Mouse (Mus musculus): Measurements from ENCODE around the gene Amph. TPM values are rescaled to one million over a fixed set of nuclear protein-coding genes. Genes with fewer than 3 reads are reported as not detected.

Amph gene
- polyA plus RNA-seq, 1 experiment, result 0.05 TPM

DNA sequence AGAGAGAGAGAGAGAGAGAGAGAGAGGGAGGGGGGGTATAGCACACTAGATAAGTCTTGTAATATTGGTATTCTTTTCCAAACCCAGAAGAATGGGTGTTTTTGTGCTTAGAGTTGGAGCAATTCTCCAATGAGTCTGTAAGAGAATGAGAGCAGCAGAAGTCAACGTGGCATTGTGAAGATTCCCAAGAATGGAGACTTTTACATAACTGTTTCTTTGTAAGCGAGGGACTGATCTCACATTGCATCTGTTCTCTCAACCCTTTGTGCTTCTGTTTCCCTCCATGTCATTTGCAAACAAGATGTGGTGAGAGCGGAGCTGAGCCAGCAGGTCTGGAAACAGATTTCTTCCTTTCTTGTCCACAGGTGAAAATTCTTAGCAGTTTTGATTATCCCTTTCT, 60.4 kb downstream of the Amph start:
- TF ChIP-seq GATA1 (IDR thresholded peaks at IDR 0.05; ENCODE audit: low read length), result no peak

DNA sequence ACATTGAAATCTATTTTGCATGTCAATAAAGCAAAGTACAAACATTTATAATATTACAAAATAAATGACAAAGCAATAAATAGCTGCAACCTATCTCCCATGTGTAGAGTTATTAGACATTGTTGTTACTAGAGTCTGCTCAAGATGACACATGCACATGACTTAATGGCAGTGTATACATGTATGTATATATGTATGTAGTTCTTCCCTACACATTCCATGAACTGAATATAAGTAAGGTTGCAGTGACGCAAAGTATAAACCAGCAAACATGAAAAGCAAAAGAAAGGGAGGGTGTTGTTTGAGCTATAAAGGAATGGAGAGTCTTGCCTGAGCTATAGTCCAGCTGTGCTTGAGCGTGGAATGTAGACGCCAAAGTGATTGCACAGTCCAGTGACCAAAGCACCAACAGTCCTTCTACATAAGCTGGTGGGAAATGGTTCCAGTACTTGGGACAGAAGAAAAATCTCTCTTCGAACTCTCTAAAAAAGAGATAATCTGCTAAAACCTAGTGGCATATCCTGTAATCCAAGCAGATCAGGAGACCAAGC, 66.9 kb downstream of the Amph start:
- no peak for TF ChIP-seq GATA1 (IDR thresholded peaks at IDR 0.05; ENCODE audit: low read length)

DNA sequence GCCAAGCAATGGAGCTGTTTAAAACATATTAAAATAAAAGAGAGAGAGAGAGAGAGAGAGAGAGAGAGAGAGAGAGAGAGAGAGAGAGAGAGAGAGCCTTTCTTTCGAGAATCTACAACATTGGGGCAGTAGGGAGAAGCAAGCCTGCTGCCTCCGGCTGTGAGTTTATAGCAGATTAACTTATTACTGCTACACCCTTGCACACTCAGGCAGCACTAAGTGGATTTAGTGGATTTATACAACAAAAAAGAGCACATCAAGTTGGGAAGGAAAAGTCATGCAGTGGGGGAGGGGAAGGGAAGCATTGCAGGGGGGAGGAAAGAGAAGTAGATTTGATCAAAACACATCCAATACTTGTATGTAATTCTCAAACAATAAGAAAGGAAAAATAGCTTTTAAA, 73.5 kb downstream of the Amph start:
- no peak for TF ChIP-seq GATA1 (IDR thresholded peaks at IDR 0.05; ENCODE audit: low read length)

DNA sequence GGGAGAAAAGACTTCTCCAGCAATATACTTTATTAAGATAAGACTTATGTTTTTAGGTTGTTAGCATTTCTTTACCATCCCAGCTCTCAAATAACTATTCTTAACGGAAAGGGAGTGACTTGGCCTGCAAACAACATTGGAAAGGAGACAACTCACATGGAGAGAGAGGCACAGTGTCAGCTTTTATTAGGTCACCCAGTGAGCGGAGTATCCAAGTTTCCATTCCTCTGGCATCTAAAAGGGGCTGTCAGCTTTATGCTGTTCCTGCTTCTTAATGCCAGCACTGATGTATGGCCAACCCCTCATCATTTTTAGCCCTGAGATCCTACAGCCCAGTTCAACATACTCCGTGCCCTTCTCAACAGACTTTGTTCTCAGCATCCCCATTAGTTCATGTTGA, 74.3 kb downstream of the Amph start:
- TF ChIP-seq GATA1 (IDR thresholded peaks at IDR 0.05; ENCODE audit: low read length), result no peak

DNA sequence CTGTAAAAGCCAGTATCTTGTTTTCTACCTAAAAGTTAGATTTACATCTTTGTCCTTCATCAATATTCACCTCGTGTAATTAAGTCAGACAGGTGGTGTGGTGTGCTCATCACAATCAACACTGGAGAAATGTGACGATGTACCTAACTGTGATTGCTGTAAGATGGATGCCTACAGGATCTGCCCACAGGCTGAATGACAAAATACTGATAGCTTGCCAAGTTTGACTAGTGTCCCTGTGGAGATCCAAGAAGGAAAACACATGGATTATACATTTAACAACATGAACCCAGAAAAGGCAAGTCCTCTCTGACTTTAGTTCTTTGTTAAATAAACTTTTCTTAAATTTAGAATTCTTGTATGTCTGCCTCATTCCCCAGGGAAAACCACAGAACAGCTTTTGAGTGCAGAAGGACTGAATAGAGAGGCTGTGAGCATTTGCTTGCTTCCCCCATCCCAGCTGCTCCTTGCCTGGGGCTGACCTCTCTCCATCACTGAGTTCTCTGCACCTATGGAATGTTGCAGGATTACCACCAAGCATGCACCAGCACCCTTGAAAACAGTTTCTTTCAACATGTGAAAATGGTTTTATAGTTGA, 77.2 kb downstream of the Amph start:
- TF ChIP-seq GATA1 (IDR thresholded peaks at IDR 0.05; ENCODE audit: low read length), result no peak

DNA sequence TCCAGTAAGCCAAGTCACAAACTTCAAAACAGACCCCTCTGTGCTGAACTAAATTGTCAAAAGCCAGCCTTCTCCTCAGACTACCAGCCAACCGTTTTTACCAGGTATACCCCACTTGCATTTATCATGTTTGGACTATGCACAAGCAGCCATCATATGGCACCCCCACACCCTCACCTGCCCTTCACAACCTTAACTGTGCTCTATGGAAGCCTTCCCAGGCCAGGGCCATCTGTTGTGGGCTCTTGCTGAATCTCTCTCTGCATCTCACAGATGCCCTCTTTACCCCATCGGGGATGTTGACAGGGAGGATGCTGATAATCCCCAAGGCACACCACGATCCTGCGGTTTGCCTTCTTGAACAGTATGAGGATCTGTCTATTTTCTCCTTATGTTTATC, 77.9 kb downstream of the Amph start:
- TF ChIP-seq GATA1 (IDR thresholded peaks at IDR 0.05; ENCODE audit: low read length), result no peak

DNA sequence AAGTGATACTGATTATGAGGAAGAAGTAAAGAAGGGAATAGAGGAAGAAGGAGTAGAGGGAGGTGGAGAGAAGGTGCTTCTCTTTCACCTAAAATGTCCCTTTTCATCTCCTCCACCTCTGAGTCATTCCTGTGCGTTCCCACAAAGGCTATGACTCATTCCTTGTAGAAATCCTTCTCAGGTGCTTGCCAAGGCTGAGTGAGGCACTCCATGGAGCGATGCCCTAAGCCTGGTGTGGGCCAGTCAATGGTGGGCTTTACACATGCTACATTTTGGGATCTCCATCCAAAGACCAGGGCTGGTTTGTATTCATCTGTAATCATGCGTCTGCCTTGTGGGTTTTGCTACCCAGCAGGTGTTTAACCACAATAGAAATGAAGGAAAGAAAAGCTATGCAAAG, 78.9 kb downstream of the Amph start:
- TF ChIP-seq GATA1 (IDR thresholded peaks at IDR 0.05; ENCODE audit: low read length), result no peak

DNA sequence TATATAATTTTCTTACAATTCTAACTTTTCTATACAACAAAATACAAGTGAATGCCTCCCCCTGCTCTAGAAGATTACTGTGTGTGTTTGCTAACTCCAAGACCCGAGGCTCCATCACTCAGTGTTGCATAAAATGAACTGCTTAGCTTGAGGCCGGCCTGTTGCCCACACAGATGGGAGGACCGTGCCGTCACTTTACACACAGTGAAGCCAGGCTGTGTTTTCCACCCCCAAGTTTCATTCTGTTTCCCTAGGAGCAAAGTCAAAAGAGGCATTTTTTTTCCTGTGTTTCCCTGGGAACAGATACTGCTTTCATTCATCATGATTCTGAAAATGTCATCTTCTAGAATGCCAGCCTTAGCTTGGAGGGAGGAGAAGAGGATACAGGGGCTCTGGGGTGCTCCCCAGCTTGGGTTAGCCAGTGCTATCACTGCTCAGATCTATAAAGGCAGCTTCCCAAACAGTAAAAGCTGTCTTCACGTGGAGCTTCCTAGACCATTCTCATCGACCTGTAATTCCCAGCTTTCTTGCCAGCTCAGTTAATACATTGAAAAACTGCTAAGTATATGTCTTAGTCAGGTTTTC, 79.9 kb downstream of the Amph start:
- TF ChIP-seq GATA1 (IDR thresholded peaks at IDR 0.05; ENCODE audit: low read length), result no peak

DNA sequence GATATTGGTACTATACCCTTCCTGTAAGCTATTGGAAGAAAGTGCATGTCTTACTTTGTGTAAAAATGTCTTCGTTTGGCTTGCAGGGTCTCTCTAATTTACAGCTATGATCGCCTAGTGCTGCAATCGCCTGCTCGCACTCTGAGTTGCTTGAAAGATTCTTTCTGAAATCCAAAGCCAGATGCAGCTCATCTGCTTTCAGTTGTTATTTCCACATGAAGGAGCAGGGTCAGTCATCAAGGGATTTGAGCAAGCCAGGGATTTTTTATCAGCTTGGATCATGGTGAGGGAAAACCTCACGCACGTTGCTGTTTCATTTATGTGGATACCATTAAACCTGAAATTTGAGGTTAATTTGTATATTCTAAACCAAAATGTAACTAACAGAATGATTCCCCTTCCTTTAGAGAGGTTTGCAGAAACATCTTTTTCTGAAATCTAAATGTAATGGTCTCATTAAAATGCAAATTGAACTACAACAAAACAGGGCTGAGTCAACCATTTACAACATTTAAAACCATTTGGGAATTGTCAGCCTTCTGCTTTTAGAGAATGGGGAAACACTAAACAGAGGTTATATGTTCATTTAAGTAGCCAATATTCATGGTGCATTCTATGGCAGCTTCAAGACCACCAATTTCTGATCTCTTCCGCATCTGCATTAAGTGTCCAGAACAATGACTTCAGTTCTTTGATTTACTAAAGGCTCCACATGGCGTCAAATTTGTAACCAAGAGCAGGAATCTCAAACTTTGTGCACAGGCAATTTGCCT, 84.1 kb downstream of the Amph start:
- no peak for TF ChIP-seq GATA1 (IDR thresholded peaks at IDR 0.05; ENCODE audit: low read length)

DNA sequence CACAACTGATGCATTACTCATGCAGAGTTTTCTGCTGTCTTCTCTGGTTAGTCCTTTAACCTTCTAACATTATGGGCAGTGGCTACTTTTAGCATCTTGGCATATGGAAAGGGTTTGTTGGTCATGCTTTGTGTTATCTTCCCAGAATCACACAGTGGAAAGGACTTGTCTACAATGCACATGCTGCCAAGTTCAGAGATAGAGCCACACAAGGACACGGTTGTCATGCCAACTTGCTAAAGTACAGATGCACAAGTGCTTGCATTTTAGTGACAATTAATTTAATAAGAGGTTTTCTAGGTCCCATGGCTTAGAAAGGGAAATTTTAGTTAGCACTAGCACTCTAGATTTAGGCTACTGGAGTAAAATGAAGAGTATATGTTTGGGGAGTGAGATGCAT, 104.1 kb downstream of the Amph start:
- TF ChIP-seq GATA1 (IDR thresholded peaks at IDR 0.05; ENCODE audit: low read length), result no peak

DNA sequence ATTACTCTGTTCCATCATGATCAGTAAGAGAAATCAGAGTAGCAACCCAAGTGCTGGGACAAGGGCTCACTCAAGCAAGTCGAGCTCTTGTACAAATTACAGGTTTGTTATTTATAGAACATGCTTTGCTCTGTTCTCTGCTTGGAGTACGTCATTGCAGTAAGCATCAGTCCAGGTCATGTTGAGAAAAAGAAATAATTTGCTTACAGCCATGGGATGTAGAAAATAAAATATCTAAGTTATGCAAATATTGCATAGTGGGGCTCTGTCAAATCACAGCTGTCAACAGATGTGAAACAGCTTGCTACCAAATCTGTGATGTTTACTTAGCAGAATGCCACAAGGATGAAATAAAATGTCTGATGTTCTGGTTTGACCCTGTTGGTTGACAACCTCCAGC, 106.5 kb downstream of the Amph start:
- TF ChIP-seq GATA1 (IDR thresholded peaks at IDR 0.05; ENCODE audit: low read length), result no peak

DNA sequence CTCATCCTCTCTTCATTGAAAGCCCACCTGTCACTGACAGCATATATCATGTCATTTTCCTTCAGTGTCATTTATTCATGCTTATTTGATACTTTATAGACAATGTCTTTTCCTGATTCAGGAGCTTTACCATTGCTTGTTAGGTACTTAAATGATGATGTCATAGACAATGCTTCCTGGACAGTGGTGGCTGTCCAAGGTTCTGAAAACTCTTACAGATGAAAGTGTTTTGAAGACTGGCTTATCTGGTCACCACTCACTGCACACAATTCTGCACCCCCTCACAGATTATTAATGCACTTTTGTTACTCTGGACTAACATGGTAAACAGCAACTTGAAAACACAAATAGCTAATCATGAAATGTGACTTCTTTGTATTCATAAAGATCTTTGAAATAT, 124.3 kb downstream of the Amph start:
- TF ChIP-seq GATA1 (IDR thresholded peaks at IDR 0.05; ENCODE audit: low read length), result no peak

DNA sequence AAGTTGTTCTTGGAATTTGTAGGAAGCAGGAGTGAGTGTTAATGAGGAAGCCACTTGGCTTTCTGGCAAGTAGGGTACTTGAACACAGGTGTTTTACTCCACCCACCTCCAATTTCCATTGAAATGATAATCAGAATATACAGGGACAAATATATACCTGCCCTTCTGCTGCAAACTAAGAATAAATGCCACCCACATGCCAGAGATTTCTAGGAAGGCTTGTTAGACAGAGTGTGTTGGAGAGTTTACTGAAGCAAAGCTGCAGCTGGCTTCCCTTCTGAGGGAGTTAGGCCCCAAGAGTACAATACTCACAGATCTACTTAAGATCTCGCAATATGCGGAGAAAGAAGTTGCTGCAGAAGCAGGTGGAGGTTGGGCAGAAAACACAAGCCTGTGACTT, 129.4 kb downstream of the Amph start:
- no peak for TF ChIP-seq GATA1 (IDR thresholded peaks at IDR 0.05; ENCODE audit: low read length)

DNA sequence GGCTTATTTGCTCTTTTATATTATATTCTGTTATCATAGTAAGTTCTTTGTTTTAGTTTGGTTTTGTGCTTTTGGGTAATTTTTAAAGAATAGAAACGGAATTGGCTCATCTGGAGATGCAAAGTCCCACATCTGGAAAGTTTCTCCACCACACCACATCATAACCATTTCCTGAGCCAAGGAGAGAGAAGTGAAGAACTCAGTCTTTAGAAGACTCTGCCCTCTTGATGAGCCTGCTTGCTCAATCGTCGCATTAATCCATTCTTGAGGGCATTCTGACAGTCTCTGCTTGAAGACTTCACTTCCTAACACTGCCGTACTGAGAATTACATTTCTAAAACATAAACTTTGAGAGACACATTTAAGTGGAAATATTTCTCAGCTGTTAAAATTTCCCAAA, 133.9 kb downstream of the Amph start:
- no peak for TF ChIP-seq GATA1 (IDR thresholded peaks at IDR 0.05; ENCODE audit: low read length)

DNA sequence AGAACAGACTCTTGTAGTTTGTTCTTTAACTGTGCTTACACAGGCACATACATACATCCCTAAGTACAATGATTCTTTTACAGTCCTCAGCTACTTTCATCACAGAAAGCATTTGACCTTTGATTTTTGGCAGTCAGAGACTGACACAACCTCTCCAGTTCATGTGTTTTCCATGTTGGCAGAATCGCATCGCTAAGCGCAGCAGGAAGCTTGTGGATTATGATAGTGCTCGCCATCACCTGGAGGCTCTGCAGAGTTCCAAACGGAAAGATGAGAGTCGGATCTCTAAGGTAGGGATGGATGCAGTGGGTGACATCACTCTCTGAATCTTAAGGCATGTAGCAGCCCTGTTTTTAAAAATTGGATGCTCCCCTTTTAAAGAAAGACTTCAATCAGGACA, 146.6 kb downstream of the Amph start:
- TF ChIP-seq GATA1 (IDR thresholded peaks at IDR 0.05; ENCODE audit: low read length), result no peak

DNA sequence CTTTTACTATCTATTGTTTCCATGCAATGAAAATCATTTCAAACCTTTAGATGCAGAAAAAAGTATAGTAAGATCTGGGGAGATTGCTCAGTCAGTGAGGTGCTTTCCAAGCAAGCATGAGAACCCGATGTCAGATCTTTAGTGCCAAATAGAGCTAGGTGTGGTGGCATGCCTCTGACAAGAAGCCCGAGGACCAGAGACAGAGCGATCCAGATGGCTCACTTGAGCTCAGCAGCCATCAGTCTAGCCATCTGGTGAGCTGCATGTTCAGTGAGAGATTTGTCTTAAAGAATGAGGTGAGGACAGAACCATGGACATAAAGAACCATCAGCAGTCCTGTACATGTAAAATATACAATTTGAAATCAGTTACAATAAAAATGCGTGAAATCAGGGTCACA, 149.1 kb downstream of the Amph start:
- no peak for TF ChIP-seq GATA1 (IDR thresholded peaks at IDR 0.05; ENCODE audit: low read length)

Data from G1E-ER4 (cell line).